Mouse (Mus musculus): ENCODE results near the gene Slc4a2. TPM values are rescaled to one million over a fixed set of nuclear protein-coding genes. Genes with fewer than 3 reads are reported as not detected.

Slc4a2 gene
- 45.7 and 72.9 TPM in 2 replicates for total RNA-seq (2023)

DNA sequence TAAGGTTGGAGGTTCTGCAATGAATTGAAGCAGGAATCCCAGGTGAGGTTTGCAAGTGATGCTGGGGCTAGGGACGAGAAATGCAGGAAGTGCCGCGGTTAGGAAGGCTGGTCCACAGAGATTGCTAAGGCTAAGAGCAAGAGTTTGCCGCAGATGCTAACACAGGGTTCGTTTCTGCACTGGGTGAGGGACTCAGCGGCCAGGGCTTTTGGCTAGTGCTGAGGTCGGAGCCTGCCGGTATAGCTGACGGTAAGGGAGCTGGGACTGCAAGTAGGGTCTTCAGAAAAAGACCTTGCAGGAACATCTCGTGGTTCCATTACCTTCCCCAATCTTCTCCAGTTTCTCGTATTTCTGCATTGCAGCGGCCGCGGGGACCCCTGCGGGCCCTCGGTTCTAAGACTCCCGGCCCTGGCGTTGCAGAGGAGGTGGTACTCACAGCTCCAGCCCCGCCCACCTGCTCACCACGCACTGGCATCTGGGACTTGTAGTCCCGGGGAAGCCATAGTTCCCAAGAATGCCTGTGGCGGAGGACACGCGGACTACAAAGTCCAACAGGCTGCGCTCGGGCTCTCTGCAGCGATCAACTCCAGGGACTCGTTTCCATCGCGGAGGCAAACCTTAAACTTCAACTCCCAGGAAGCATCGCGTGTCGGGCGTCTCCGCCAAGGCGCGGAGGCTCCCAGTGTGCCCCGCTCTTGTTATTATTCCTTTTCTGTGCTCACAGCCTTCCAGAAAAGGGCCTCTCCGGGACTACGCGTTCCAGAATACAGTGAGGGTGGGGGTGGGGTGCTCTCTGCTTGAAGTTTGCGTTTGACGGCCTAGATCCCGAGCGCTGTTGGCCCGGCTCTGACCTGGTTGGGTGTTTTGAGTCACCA lies at the start of gene Slc4a2, which contains the start of gene Cdk5:
Gene Slc4a2 (plus strand): TSS at position 709 of the 875 bp plus-strand sequence.
Gene Cdk5 (minus strand): TSS at position 402 of the 875 bp plus-strand sequence.

GRCm38 (mm10) chr5:24391864-24392263 lies 31.8 kb upstream of the Slc4a2 start, which contains the start of gene Atg9b:
TSS of gene Atg9b (minus strand) at chr5:24392143.

DNA sequence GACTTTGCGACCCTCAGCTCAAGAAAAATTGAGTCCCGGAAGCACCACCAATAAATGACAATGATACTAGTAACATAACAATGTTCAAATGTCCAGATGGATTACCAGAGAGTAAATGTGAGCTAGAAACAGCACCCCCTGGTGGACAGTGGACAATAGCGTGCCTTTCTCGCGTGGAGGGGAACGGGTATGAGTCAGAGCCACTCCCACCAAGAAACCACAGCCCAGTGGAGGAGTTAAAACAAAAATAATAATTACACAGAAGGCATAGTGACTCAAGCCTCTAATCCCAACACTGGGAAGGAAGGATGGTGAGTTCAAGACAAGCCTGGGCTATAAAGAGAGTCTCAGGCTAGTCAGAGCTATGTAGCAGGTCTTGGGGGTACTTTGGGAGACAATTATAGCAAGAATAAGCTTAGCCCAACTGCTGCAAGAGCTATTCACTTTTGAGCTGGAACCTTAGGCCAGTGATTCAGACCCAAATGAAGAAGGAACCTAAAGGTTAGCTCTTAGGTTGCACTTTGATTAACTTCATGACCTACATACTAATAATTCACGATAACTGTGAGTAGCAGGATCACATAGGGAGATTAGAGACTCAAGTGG lies 30.1 kb upstream of the Slc4a2 start, which contains the start of gene Abcb8:
Gene Abcb8 (plus strand): TSS at position 272 of the 606 bp plus-strand sequence.

DNA sequence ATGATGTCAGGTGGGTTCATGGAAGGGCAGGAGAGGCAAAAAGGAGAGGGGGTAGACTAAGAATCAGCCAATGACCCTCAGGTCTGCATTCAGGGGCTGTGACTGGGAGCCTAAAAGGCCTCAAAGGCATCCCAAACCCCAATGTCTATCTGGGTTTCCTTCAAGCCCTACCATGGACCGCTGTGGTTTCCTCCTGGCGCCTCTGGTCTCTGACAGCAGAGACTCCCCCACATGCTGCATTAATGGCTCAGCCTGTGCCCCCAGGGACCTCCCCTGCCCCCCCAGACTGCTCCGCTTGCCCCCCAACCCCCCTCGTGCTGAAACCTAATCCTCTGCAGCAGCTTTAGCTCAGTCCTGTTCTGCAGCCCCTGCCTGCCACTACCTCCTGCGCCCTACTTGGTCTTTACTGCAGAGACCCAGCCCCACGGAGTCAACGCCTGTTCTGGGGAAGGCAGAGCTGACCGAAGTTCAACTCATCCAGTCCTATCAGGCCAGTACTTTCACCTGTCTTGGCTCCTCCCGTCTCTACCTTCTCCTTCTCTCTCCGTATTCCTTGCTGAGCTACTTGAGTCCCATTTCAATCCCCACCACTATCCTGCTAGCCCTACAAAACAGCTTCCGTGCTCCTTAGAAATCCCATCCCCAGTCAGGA lies 10.5 kb upstream of the Slc4a2 start, which contains the start of gene Asic3:
Gene Asic3 (plus strand): TSS at position 351 of the 652 bp plus-strand sequence.

GRCm38 (mm10) chr5:24444746-24445427 lies 21.2 kb downstream of the Slc4a2 start, which contains the start of gene Fastk:
TSS of gene Fastk (minus strand) at chr5:24445287.

GRCm38 (mm10) chr5:24447624-24448298 lies 24.1 kb downstream of the Slc4a2 start, which contains the start of gene Tmub1:
TSS of gene Tmub1 (minus strand) at chr5:24447854.

DNA sequence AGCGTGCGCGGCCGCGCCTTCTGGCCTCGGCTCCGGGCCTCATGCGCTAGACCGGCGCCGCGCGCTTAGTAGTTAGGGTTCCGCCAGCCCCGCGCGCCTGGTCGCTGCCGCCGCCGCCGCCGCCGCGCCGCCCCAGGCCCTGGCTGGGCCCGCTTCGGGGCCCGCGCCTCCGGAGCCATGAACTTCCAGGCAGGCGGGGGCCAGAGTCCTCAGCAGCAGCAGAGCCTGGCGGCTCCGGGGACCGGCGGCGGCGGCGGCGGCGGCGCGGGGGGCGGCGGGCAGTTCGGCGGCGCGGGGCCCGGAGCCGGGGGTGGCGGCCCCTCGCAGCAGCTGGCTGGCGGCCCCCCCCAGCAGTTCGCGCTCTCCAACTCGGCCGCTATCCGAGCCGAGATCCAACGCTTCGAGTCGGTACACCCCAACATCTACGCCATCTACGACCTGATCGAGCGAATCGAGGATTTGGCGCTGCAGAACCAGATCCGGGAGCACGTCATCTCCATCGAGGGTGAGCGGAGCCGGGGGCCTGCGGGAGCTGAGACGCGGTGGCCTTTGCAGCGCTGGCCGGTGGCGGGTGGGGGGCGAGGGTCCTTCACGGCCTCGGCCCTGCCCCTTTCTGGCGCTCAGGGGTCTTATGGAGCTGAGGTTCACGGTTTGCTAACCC lies 28.5 kb downstream of the Slc4a2 start, which contains the start of gene Agap3:
Gene Agap3 (plus strand): TSS at position 148 of the 661 bp plus-strand sequence.

Other genes with a start within 250 kb of the Slc4a2 start
- gene Kcnh2, start 72.2 kb upstream of the Slc4a2 start, total RNA-seq (2023): 0.47 TPM in 1 of 2 replicates, not detected in the other
- not detected in 2 replicates for gene Nos3, start 59.0 kb upstream of the Slc4a2 start, total RNA-seq (2023)
- 0.88 and 1.4 TPM in 2 replicates for gene Atg9b, start 31.7 kb upstream of the Slc4a2 start, total RNA-seq (2023)
- 7.5 and 10.0 TPM in 2 replicates for gene Abcb8, start 30.2 kb upstream of the Slc4a2 start, total RNA-seq (2023)
- gene Asic3, start 10.4 kb upstream of the Slc4a2 start, total RNA-seq (2023): not detected in 2 replicates
- 25.8 and 33.8 TPM in 2 replicates for gene Cdk5, start 307 bp upstream of the Slc4a2 start, total RNA-seq (2023)
- gene Fastk, start 21.4 kb downstream of the Slc4a2 start, total RNA-seq (2023): 24.9 and 28.9 TPM in 2 replicates
- 10.6 and 10.8 TPM in 2 replicates for gene Tmub1, start 24.0 kb downstream of the Slc4a2 start, total RNA-seq (2023)
- 19.1 and 29.0 TPM in 2 replicates for gene Agap3, start 28.3 kb downstream of the Slc4a2 start, total RNA-seq (2023)
- not detected in 2 replicates for gene Gbx1, start 103.4 kb downstream of the Slc4a2 start, total RNA-seq (2023)
- gene Asb10, start 117.1 kb downstream of the Slc4a2 start, total RNA-seq (2023): not detected in 2 replicates
- not detected in 2 replicates for gene 4931409K22Rik, start 133.0 kb downstream of the Slc4a2 start, total RNA-seq (2023)
- gene Abcf2, start 153.6 kb downstream of the Slc4a2 start, total RNA-seq (2023): 19.1 and 28.7 TPM in 2 replicates
- gene Chpf2, start 162.9 kb downstream of the Slc4a2 start, total RNA-seq (2023): 17.2 and 24.3 TPM in 2 replicates
- 0.16 and 0.28 TPM in 2 replicates for gene Smarcd3, start 200.6 kb downstream of the Slc4a2 start, total RNA-seq (2023)

Measured in neutrophil, adult 65 days (primary cell).